Mouse (Mus musculus): ENCODE results near the gene 4930544D05Rik.

4930544D05Rik gene

DNA sequence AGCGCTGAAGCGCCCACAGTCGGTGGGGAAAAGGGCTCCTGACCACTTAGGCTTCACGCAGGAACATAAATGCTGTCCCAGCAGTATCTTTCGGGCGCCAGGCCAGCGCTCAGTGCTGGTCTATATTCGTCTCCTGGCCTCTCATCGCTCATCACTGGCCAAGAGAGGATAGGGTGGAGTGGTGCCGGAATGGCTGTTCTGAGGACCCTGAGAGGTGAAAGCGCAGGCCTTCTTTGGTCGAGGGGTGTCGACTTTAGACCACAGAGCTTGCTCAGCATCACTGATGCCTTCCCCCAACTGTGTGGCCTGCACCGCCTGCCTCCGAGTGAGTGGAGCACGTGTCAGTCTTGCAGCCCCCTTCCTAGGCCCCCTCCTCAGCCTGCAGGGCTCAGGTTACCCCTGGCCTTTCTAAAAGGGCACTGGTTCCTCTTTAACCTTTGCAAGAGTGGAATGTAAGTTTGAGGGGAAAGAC lies 40.8 kb downstream of the 4930544D05Rik start:
- no peak for DNase-seq (ENCODE audit: low spot score)

DNA sequence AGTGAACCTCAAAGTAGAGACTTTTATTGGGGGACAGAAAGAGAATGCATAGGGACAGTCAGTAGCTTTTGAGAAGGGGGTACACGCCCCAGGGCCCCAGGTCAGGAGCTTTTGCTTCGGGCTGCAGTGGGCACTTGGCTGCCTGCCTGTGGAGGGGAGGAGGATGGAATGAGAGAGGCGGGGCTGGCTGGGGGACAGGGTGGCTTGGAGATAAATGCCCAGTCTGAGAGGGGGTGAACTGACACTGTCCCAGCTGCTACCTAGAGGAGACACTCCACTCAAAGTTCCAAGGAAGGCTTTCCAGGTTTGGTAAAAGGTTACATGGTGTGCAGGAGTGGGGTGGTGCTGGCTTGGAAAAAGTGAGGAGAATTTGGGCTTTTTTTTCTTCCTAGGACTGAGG lies 41.3 kb downstream of the 4930544D05Rik start, which contains the start of gene Eno3:
Gene Eno3 (plus strand): TSS at position 239 of the 400 bp plus-strand sequence.
- DNase-seq (ENCODE audit: low spot score), result no peak

DNA sequence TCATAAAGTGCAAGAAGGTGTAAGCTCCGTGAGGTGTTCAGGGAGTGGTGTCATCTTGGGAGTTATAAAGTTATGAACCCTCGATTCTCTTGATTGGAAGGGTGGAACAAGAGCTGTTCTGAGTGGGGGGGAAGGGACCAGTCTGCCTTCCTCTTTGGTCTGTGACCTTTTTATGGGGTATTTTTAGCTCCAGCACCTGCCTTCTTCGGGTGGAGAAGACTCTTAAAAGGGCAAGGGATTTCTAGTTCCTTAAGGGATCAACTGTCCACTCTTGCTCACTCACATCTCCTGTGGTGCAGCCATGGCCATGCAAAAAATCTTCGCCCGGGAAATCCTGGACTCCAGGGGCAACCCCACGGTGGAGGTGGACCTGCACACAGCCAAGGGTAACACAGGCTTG lies 41.9 kb downstream of the 4930544D05Rik start:
- no peak for DNase-seq (ENCODE audit: low spot score)

DNA sequence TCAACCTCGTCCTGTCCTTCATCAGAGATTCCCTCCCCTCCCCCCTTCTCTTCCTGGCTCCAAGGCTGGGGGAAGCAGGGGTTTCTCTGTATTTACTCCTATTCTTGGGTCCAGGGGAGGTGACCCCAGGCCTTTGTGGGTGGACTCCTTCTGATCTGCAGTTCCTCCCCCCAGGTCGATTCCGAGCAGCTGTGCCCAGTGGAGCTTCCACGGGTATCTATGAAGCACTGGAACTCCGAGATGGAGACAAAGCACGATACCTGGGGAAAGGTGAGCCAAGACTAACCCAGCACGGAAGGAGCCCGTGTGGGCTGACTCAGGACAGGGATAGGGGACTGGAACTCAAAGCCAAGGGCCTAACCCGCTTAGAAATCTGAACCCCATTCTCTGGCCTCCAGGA lies 42.3 kb downstream of the 4930544D05Rik start:
- DNase-seq (ENCODE audit: low spot score), result no peak

DNA sequence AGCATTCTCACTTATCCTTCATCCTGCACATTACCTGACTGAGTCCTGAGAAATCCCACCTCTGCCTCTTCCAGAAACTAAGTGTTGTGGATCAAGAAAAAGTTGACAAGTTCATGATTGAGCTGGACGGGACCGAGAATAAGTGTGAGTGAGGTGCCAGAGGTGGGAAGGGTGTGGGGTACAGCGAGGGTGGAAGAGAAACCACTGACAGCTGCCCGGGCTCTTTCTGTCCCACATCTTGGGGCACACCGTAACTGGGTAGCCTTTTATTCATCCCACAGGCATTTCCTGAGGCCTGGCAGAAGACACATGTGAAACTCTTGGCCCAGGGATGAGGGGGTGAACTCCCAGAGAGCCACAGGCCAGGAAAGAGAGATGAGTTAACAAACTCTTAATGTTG lies 42.9 kb downstream of the 4930544D05Rik start:
- DNase-seq (ENCODE audit: low spot score), result no peak

DNA sequence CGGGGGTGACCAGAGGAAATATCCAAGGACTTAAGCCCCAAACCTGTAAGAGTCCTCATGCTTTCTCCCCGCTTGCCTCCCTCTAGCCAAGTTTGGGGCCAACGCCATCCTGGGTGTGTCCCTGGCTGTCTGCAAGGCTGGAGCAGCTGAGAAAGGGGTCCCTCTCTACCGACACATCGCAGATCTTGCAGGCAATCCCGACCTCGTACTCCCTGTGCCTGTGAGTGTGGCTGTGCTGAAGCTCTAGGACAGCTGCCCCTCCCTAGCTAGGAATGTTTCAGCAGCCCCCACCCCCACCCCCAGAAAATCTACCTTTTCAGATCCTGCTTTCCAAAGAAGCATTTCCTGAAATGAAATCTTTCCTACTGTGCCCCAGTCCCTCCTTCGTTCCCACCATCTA lies 43.3 kb downstream of the 4930544D05Rik start:
- no peak for DNase-seq (ENCODE audit: low spot score)

DNA sequence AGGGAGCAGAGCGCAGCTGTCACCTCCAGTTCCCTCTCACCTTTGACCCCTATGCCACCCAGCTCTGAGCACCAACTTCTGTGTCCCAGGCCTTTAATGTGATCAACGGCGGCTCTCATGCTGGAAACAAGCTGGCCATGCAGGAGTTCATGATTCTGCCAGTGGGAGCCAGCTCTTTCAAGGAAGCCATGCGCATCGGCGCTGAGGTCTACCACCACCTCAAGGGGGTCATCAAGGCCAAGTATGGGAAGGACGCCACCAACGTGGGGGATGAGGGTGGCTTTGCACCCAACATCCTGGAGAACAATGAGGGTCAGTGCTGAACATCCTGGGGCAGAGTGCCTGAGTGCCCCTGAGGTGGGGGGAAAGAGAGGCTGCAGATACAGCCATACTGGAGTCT lies 44.9 kb downstream of the 4930544D05Rik start:
- DNase-seq (ENCODE audit: low spot score), result no peak

DNA sequence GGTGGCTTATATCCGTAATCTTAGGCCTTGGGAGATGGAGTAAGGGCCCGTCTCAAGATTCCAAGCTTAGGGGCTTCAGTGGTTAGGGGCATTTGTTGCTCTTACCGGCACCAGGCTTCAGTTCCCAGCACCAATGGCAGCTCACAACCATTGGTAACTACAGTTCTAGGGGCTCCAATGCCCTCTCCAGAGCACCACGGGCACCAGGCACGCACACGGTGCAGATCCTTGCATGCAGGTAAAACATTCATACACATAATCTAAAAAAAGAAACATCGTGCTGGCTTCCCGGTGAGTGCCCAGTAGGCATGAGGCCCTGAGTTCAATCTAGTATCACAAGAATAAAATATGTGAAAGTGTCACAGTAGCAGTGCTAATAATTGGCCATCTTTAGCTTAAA lies 47.5 kb downstream of the 4930544D05Rik start:
- no peak for DNase-seq (ENCODE audit: low spot score)

DNA sequence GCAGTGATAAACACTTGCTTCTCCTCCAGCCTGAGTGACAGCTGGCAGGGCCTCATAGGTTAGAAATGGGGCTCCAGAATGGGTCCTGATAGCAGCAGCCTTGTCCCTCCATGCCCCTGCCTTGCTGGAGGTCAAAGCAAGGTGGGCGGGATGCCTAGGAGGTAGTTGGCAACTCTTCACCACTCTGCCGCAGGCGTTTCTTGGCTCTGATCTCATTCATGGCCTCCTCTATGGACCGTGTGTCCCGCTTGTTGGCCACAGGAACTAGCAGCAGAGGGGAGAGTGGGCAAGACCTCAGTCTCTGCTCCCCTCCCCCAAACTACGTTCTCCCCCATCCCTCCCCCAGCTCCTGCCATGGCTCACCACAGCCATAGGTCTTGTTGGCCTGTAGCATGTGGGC lies 48.3 kb downstream of the 4930544D05Rik start:
- DNase-seq (ENCODE audit: low spot score), result no peak

DNA sequence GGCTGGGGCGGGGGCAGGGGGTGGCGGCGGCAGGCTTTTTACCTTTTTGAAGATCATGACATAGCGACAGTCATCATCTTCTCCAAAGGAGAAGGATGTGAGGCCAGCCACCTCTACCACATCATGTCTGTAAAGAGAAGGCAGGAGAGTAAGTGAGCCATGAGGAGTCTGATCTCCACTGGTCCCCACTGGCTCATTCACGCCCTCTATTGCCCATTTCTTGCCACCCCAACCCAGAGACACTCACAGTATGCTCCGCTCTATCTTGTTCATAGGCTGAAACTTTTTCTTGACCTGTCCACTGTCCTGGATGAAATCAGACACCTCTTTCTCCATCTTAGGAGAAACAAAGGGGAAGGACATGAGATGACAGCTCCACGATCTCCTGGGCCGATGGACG lies 49.1 kb downstream of the 4930544D05Rik start:
- DNase-seq (ENCODE audit: low spot score), result no peak

Measured in T-cell, adult 2 months (primary cell).